Mouse (Mus musculus): Measurements from ENCODE around the gene Cyba.

DNA sequence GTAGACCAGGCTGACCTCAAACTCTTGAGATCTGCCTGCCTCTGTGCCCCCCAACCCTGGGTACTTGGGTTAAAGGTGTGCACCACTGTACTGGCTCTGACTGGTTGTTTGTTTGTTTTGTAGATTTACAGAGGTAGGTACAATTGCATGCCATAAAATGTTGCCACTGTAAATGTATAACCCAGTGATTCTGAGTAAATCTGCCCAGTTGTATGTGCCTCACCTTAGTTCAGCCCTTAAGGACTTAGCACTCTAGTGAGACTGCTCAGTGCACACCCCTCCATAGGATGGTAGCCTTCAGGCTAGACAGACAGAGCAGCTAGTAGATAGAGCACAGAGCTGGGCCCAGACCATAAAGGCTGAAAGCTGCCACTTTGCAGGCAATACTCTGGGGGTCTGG lies 39.0 kb downstream of the Cyba start:
- TF ChIP-seq CHD2 (IDR thresholded peaks at IDR 0.05; ENCODE audit: low read length): no peak
- no peak for TF ChIP-seq ZKSCAN1 (IDR thresholded peaks at IDR 0.05; ENCODE audit: borderline replicate concordance, low read depth, low read length)
- no peak for TF ChIP-seq POLR2A (IDR thresholded peaks at IDR 0.05; ENCODE audit: low read depth, low read length)
- no peak for TF ChIP-seq EP300 (IDR thresholded peaks at IDR 0.05; ENCODE audit: low read length)
- no peak for TF ChIP-seq ZMIZ1 (IDR thresholded peaks at IDR 0.05; ENCODE audit: low read depth, low read length)
- no peak for TF ChIP-seq GABPA (IDR thresholded peaks at IDR 0.05; ENCODE audit: insufficient replicate concordance, low read depth, low read length)
- TF ChIP-seq KAT2A (IDR thresholded peaks at IDR 0.05; ENCODE audit: insufficient replicate concordance, low read length): no peak
- TF ChIP-seq CTCF (conservative IDR thresholded peaks at IDR 0.05 in 1 of 2, IDR thresholded peaks at IDR 0.05 in 1 of 2; ENCODE audit: low read depth in 2 of 2, low read length in 2 of 2): no peak
- no peak for TF ChIP-seq SIN3A (IDR thresholded peaks at IDR 0.05; ENCODE audit: low read length)
- no peak for TF ChIP-seq RAD21 (IDR thresholded peaks at IDR 0.05; ENCODE audit: low read depth, low read length)

All from CH12.LX (cell line).